Mouse (Mus musculus) Patski (cell line): ENCODE measurements at regions not wholly inside any gene's neighbourhood (a gene's known extent, or its start where the extent isn't known, plus 50 kb on each side); places are given as distances from the start of the nearest gene placed in this dataset.

Experiments
- ATAC-seq: fragments of 100-300 bp; one replicate; pipeline ENCODE4 v1.8.0; 2021
- CTCF ChIA-PET: fragments of 350-600 bp; sonication (Branson Sonifier 250); formaldehyde crosslinking; loops from one replicate; lab custom pipeline; 2022; ENCODE audit warnings: inconsistent platforms; lab: Charles Lee
- POLR2A ChIA-PET: fragments of 350-600 bp; sonication (Branson Sonifier 250); formaldehyde crosslinking; loops from one replicate; lab custom pipeline; 2022; ENCODE audit warnings: antibody characterized with exemption, inconsistent platforms; lab: Charles Lee
- DNase-seq: peaks from one replicate; pipeline ENCODE4 v3.0.0-alpha.2; 2011; ENCODE audit warnings: low read depth, low spot score
- H3K27me3 ChIP-seq: fragments of 371-371 bp; one replicate; pipeline ENCODE4 v1.5.1; 2021
- CTCF ChIP-seq: fragments of 100-300 bp; IDR thresholded peaks from one replicate; pipeline ENCODE4 v1.5.1; 2021
- in situ Hi-C: fragments of 300-500 bp; cut with MboI; formaldehyde crosslinking; loops from 3 replicates; pipeline ENCODE4 v1.11.1; 2018; ENCODE audit warnings: low pct_unique_long_range_greater_than_20kb, mixed read lengths

- ChIA-PET CTCF (no interaction called here), POLR2A (no interaction called here)
- ATAC-seq: no peak
- no peaks in the 10 kb centered on the region for H3K27me3 ChIP-seq
- TF ChIP-seq CTCF: no peak
- in situ Hi-C loops: no loop called here
- DNase-seq: no peak
Measured at GRCm38 (mm10) chr14:76295411-76296169, 119.2 kb upstream of the Tsc22d1 start.

GRCm38 (mm10) chr14:76297864-76298263 lies 116.9 kb upstream of the Tsc22d1 start:
- TF ChIP-seq CTCF: no peak
- POLR2A ChIA-PET: no interaction called here

GRCm38 (mm10) chr14:76302322-76302991 lies 112.3 kb upstream of the Tsc22d1 start:
- ATAC-seq (peak; percentile 51), DNase-seq (no peak)
- TF ChIP-seq CTCF: no peak
- in situ Hi-C loops: no loop called here
- H3K27me3 ChIP-seq: no peaks in the 10 kb centered on the region
- ChIA-PET POLR2A (no interaction called here), CTCF (interaction anchor here (1.1 to 1.3 kb wide), 2 partner anchors 18 to 54 kb away, joined by 3 to 4 read pairs; no protein-coding TSS in a partner anchor)

More at GRCm38 (mm10) chr14:76297864-76298263, 116.9 kb upstream of the Tsc22d1 start:
- DNase-seq (no peak), ATAC-seq (no peak)
- no peaks in the 10 kb centered on the region for H3K27me3 ChIP-seq
- CTCF ChIA-PET: interaction anchor here (1.3 kb wide), 1 partner anchor 11 kb away, joined by 3 read pairs; no protein-coding TSS in a partner anchor
- in situ Hi-C loops: no loop called here

DNA sequence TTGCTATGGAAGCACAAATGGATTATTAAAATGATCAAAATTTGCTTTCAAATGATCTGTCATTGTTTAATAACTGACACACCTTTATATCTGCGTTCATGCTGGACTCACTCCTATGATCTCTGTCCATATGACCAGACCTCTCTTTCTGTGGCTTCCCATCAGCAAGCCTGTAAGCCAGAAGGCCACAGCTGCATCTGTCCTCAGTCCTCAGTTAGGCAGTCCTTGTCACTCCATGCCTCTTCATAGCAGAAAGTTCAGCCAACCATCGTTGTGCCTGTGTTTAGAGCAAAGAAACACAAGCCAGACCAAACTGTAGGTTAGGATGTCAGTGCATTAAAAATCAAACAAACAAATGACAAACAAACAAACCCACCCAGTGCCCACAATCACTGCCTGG lies 107.2 kb upstream of the Tsc22d1 start:
- DNase-seq (no peak), ATAC-seq (no peak)
- in situ Hi-C loops: no loop called here
- H3K27me3 ChIP-seq: no peaks in the 10 kb centered on the region
- CTCF ChIA-PET: no interaction called here
- POLR2A ChIA-PET: no interaction called here
- TF ChIP-seq CTCF: no peak

DNA sequence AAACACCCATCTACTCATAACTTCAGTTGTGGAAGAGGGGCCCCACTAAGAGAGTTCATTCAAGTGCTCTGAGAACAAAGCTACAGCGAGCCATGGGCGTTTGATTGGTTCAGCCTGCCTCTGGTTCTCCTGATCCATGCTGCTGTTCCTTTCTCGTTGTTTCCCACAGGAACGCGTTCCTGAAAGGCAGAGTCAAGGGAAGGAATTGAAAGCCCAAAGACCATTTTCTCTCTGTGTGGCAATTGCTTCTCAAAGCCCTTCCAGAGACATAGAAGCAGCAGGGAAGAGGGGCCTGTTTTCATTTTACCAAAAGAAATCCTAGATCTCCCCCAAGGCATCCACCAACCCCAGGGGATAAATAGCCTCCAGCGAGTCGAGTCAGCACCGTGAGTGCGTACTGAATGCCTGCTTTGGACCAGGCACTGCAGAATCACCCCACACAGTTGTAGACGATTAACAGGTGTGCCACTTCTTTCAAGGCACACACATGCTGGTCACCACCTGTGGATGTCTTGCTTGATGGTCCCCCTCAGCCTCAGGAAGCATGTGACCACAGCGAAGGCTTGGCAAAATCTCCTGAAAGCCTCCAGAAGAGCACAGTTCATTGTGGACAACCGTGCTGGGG lies 106.5 kb upstream of the Tsc22d1 start:
- ChIA-PET CTCF (interaction anchor here (1.3 kb wide), 1 partner anchor 9 kb away, joined by 3 read pairs; no protein-coding TSS in a partner anchor), POLR2A (no interaction called here)
- no peak for TF ChIP-seq CTCF
- DNase-seq (no peak), ATAC-seq (no peak)
- in situ Hi-C loops: no loop called here
- H3K27me3 ChIP-seq: no peaks in the 10 kb centered on the region

GRCm38 (mm10) chr14:76309606-76310005 lies 105.2 kb upstream of the Tsc22d1 start:
- ChIA-PET POLR2A (interaction anchor here (0.6 kb wide), 1 partner anchor 104 kb away, joined by 3 read pairs; no protein-coding TSS in a partner anchor), CTCF (interaction anchor here (1.3 kb wide), 1 partner anchor 10 kb away, joined by 3 read pairs; no protein-coding TSS in a partner anchor)
- no peaks in the 10 kb centered on the region for H3K27me3 ChIP-seq
- in situ Hi-C loops: no loop called here
- TF ChIP-seq CTCF: no peak
- ATAC-seq (no peak), DNase-seq (no peak)

GRCm38 (mm10) chr14:76310278-76310677 lies 104.5 kb upstream of the Tsc22d1 start:
- CTCF ChIA-PET: no interaction called here
- POLR2A ChIA-PET: interaction anchor here (0.6 kb wide), 1 partner anchor 9 kb away, joined by 3 read pairs; no protein-coding TSS in a partner anchor
- ATAC-seq (peak; percentile 73), DNase-seq (peak; percentile 78)
- no peaks in the 10 kb centered on the region for H3K27me3 ChIP-seq
- TF ChIP-seq CTCF: no peak
- in situ Hi-C loops: no loop called here

DNA sequence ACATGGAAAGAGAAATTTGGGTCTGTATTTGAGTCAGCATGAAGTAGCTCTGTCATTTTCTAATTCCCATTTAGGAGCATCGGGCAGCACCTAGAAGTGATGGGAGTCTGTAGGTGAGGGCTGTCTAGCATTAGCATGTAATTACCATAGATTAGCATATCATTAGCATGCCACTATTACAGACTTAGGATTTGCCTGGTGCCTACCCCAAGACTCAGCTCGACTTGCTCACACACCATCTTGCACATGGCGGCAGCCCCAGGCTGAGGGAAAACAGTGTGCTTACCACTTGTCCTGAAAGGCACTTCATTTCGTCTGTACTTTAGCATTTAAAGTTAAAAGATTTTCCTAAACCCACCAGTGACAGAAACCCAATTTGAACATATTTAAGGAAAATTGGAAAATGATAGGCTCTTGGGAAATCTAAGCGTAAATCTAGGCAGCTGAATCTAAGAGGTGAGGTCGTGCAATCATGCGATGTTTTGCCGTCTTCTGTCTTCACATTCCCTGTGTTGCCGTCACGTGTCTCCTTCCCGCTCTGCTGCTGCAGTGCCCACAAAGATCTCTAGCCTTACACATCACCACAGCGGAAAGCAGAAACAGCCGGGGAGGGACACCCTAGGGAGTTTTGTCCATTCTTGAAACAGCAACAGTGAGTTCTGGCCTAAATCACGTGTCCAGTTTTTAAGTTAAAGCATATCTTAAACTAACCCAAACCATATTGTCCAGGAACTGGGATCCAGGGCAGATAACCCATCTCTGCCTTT lies 101.2 kb upstream of the Tsc22d1 start:
- ChIA-PET CTCF (interaction anchor here (1.4 kb wide), 1 partner anchor 18 kb away, joined by 4 read pairs; no protein-coding TSS in a partner anchor), POLR2A (interaction anchor here (0.6 kb wide), 1 partner anchor 15 kb away, joined by 3 read pairs; no protein-coding TSS in a partner anchor)
- no peaks in the 10 kb centered on the region for H3K27me3 ChIP-seq
- ATAC-seq (no peak), DNase-seq (no peak)
- in situ Hi-C loops: no loop called here
- TF ChIP-seq CTCF: no peak

GRCm38 (mm10) chr14:76318438-76318837 lies 96.3 kb upstream of the Tsc22d1 start:
- TF ChIP-seq CTCF: no peak
- peak; percentile 67 for DNase-seq
- no peak for ATAC-seq
- no peaks in the 10 kb centered on the region for H3K27me3 ChIP-seq
- ChIA-PET CTCF (no interaction called here), POLR2A (interaction anchor here (1.1 kb wide), 1 partner anchor 10 kb away, joined by 3 read pairs; no protein-coding TSS in a partner anchor)
- in situ Hi-C loops: no loop called here

DNA sequence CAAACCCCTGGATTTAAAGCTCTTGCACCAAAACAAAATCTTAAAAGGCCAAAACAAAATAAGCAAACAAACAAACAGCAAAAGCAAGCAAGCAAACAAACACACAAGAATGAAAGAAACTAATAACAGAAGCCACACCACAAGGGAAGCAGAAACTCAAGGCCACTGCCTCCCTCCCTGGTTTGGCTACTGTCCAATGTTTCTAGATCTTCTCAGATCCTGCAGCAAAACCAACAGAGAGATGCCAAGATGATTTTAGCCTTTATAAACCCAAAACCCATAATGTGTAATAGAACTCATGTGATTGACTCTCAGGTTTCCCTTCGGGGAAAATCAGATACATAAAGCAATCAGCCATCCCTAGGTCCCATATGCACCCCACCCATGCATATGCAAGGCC lies 90.5 kb upstream of the Tsc22d1 start:
- in situ Hi-C loops: no loop called here
- ATAC-seq (no peak), DNase-seq (no peak)
- ChIA-PET CTCF (interaction anchor here (1.7 kb wide), 1 partner anchor 23 kb away, joined by 4 read pairs; no protein-coding TSS in a partner anchor), POLR2A (no interaction called here)
- TF ChIP-seq CTCF: no peak
- H3K27me3 ChIP-seq: no peaks in the 10 kb centered on the region
